Mouse (Mus musculus) heart, adult 2 months (tissue): ENCODE measurements around the gene Ctnna3. TPM values are rescaled to one million over a fixed set of nuclear protein-coding genes. Genes with fewer than 3 reads are reported as not detected.

Experiments used
- DNase-seq, 2 experiments: peaks; one replicate each; pipeline ENCODE4 v3.0.0; 2021
- H3K27ac ChIP-seq: fragments of 200-600 bp; 2 replicates; pipeline ENCODE4 v1.8.1; 2022
- H3K27me3 ChIP-seq: fragments of 200-500 bp; 2 replicates; pipeline ENCODE4 v1.6.1; 2012; ENCODE audit warnings: mild to moderate bottlenecking, low read length, inconsistent platforms, mixed read lengths; ENCODE audit not compliant: control insufficient read depth, insufficient read depth
- H3K36me3 ChIP-seq: fragments of 200-500 bp; 2 replicates; pipeline ENCODE4 v1.6.1; 2012; ENCODE audit warnings: low read length, inconsistent platforms; ENCODE audit not compliant: control insufficient read depth, insufficient read depth
- H3K4me1 ChIP-seq: fragments of 200-500 bp; 2 replicates; pipeline ENCODE4 v1.6.1; 2011; ENCODE audit warnings: low read length; ENCODE audit not compliant: control insufficient read depth, insufficient read depth
- H3K4me3 ChIP-seq: fragments of 200-600 bp; 2 replicates; pipeline ENCODE4 v1.8.1; 2022
- H3K79me2 ChIP-seq: fragments of 200-500 bp; replicated peaks from 2 replicates; pipeline ENCODE4 v1.6.1; 2012; ENCODE audit warnings: mild to moderate bottlenecking, inconsistent platforms, low read length, moderate library complexity, mixed read lengths; ENCODE audit not compliant: control insufficient read depth, insufficient read depth
- H3K9ac ChIP-seq: fragments of 200-500 bp; 2 replicates; pipeline ENCODE4 v1.6.1; 2012; ENCODE audit warnings: low read depth, mild to moderate bottlenecking, control low read depth, inconsistent platforms, low read length, mixed read lengths
- CTCF ChIP-seq: fragments of 200-600 bp; IDR thresholded peaks from 2 replicates; pipeline ENCODE4 v1.8.1; 2022; ENCODE audit warnings: antibody characterized with exemption, mild to moderate bottlenecking, moderate library complexity
- EP300 ChIP-seq: fragments of 200-500 bp; IDR thresholded peaks from 2 replicates; pipeline ENCODE4 v1.6.1; 2011; ENCODE audit warnings: low read depth, low read length, control low read depth; ENCODE audit not compliant: insufficient read depth
- POLR2A ChIP-seq: fragments of 200-500 bp; IDR thresholded peaks from 2 replicates; pipeline ENCODE4 v1.6.1; 2011; ENCODE audit warnings: mild to moderate bottlenecking, low read depth, low read length, control low read depth; ENCODE audit not compliant: insufficient read depth
- WGBS: fragments of 180-500 bp; shearing (Covaris S2); methylation state at CpG from one replicate; pipeline ENCODE4 v1.1.7; 2018; 5-methylcytosine and 5-hydroxymethylcytosine counted together
- intact Hi-C: fragments of 180-260 bp; cut with DNase I; formaldehyde crosslinking; loops from one replicate; pipeline ENCODE4 v1.15.1; 2025
- polyA plus RNA-seq: library from polyadenylated mRNA; depleted of rRNA; stranded (reverse); fragments of >200 nt; gene quantifications from 2 replicates; pipeline ENCODE4 v1.2.3, GENCODE M21; 2012
- total RNA-seq, 2 experiments: library from RNA; stranded (reverse); gene quantifications; 2 replicates each; pipeline ENCODE4 v1.2.3; 2021

The Ctnna3 gene
- total and polyA plus RNA-seq, 3 experiments = 6.4 to 54.6 (median 46.9) TPM

DNA sequence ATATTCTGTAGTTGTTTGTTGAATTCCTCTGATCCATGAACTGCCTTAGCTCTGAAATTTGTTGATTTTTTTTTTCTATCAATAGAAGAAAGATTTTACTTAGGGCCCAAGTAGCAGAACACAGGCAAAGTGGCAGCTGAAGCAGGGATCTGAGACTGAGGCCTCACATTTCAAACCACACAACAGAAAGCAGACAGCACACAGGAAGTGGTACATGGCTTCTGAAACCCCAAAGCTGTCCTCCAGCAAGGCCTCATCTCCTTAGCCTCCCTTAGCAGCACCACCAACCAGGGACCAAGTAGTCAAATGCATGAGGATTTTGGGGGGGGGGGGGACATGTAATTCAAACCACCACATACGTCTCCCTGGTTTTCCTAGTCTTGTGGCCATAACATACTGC is 204.0 kb downstream of the Ctnna3 start:
- Histone ChIP-seq H3K9ac (no peak overlapping the region), H3K27me3 (no peaks in the 10 kb centered on the region), H3K4me1 (no peaks in the 10 kb centered on the region), H3K4me3 (no peak overlapping the region), H3K27ac (no peak overlapping the region), H3K79me2 (no peaks in the 10 kb centered on the region), H3K36me3 (no peaks in the 10 kb centered on the region)
- no peak for TF ChIP-seq POLR2A
- no peak for TF ChIP-seq EP300
- TF ChIP-seq CTCF = no peak
- intact Hi-C loops = no loop called here
- no peak for DNase-seq
- WGBS = 75% methylated on average over 1 of the region's 1 CpGs

DNA sequence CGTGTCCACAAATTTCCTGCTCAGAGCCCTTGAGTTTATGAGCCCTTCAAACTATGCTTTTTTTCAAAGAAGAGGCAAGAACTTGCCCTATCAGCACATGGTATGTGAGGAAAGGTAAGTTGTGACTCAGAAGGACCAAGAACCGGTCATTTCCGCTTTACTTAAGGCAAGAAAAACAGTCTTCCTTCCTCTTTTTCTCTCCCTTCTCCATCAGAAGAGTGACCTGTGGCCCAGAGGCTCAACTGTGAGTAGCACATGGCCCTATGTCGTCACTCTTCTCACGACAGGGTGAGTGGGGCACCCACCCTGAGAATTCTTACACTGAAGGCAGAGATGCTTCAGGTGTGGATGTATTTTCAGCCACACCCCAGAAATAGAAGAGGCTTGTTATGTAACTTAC is 208.1 kb downstream of the Ctnna3 start:
- H3K9ac ChIP-seq = no peak overlapping the region
- WGBS = 61% methylated on average over 5 of the region's 5 CpGs
- no peaks in the 10 kb centered on the region for H3K79me2 ChIP-seq
- H3K36me3 ChIP-seq = no peaks in the 10 kb centered on the region
- intact Hi-C loops = no loop called here
- H3K27me3 ChIP-seq = no peaks in the 10 kb centered on the region
- TF ChIP-seq POLR2A (no peak), CTCF (no peak), EP300 (no peak)
- no peak overlapping the region for H3K27ac ChIP-seq
- no peak for DNase-seq
- H3K4me3 ChIP-seq = no peak overlapping the region
- no peaks in the 10 kb centered on the region for H3K4me1 ChIP-seq

DNA sequence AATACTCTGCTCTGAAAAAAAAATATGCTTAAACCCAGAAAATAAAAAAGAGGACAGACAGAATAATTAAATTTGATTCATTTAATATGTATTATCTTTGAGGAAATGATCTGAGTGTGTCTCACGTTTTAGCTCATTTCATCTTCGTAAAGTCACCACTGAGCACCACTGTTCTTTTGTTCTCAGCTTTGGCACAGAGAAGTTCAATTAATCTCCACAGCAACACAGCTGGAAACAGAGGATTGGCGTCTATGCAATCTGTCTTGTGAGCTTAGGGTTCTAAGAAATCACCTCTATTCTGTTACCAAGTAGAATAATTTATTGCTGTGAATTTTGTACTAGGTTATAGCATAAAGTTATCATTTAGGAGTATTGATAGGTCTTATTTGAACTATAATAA is 217.4 kb downstream of the Ctnna3 start:
- Histone ChIP-seq H3K27me3 (no peaks in the 10 kb centered on the region), H3K36me3 (no peaks in the 10 kb centered on the region), H3K9ac (no peak overlapping the region), H3K27ac (no peak overlapping the region), H3K4me3 (no peak overlapping the region), H3K4me1 (no peaks in the 10 kb centered on the region), H3K79me2 (no peaks in the 10 kb centered on the region)
- TF ChIP-seq CTCF (no peak), EP300 (no peak), POLR2A (no peak)
- no peak for DNase-seq
- WGBS = 65% methylated on average over 3 of the region's 3 CpGs
- intact Hi-C loops = no loop called here

DNA sequence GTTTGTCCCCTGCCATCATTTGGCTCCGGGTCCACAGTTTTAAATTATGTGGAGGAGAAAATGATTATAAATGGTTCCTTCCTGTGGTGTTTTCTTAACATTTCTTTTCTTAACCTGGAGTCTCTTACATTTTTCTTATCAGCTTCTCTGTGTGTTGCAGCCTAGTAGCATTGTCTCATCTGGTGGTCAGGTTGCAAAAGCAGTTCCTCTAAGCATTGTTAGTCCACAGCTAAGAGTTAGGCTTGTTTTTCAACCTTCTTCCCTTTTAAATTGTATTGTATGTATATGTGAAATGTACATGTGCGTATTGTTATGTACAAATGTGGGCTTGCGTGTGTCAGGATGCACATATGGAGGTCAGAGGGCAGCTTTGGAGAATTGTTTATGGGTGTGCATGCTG is 220.4 kb downstream of the Ctnna3 start:
- no peaks in the 10 kb centered on the region for H3K36me3 ChIP-seq
- H3K4me1 ChIP-seq = no peaks in the 10 kb centered on the region
- no peak overlapping the region for H3K9ac ChIP-seq
- no peaks in the 10 kb centered on the region for H3K79me2 ChIP-seq
- no peak for DNase-seq
- TF ChIP-seq EP300 = no peak
- no peak for TF ChIP-seq POLR2A
- TF ChIP-seq CTCF = no peak
- intact Hi-C loops = no loop called here
- 76% methylated on average over 3 of the region's 3 CpGs for WGBS
- H3K4me3 ChIP-seq = no peak overlapping the region
- H3K27me3 ChIP-seq = no peaks in the 10 kb centered on the region
- no peak overlapping the region for H3K27ac ChIP-seq

DNA sequence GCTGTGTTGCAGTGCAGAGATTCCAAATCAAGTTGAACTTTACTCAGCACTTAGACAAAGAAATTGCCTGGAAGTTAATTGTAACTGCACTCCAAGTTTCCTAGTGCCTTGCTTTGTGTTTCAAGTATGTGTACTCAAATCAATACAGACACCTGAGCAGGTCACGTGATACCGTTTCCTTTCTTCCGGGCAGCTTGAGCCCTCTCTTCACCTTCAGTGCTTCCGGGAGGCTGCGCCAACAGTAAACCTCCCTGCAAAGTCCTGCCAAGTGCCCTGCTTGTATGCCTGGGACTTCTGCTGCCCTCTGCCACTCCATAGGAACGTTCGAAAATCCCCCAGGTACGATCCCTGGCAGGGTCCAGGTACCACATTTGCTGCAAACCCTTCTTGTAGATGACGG is 223.0 kb downstream of the Ctnna3 start:
- H3K4me3 ChIP-seq = no peak overlapping the region
- 80% methylated on average over 9 of the region's 9 CpGs for WGBS
- H3K27ac ChIP-seq = no peak overlapping the region
- DNase-seq = no peak
- no peaks in the 10 kb centered on the region for H3K4me1 ChIP-seq
- no peaks in the 10 kb centered on the region for H3K27me3 ChIP-seq
- TF ChIP-seq EP300 = no peak
- TF ChIP-seq POLR2A = no peak
- no peak for TF ChIP-seq CTCF
- no peaks in the 10 kb centered on the region for H3K79me2 ChIP-seq
- H3K36me3 ChIP-seq = no peaks in the 10 kb centered on the region
- no peak overlapping the region for H3K9ac ChIP-seq
- intact Hi-C loops = no loop called here

DNA sequence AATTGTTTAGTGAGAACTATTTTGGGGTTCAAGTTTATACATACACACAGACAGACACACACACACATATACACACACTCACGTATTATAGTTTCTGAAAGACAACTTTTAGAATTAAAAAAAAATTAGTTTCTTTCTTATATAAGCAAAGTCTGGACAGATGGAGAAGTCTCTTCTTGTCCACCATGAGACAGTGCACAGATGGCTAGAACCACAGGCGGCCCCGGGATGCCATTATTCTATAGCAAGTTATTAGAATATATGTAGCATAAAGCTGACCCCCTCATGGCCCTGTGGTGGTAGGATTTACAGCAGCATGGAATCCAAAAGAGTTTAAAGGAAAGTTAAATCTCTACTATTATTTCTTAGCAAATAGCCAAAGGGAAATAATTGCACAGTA is 223.7 kb downstream of the Ctnna3 start:
- no peak for DNase-seq
- TF ChIP-seq POLR2A (no peak), CTCF (no peak), EP300 (no peak)
- Histone ChIP-seq H3K9ac (no peak overlapping the region), H3K4me3 (no peak overlapping the region), H3K4me1 (no peaks in the 10 kb centered on the region), H3K27ac (no peak overlapping the region), H3K79me2 (no peaks in the 10 kb centered on the region), H3K36me3 (no peaks in the 10 kb centered on the region), H3K27me3 (no peaks in the 10 kb centered on the region)
- intact Hi-C loops = no loop called here
- 92% methylated on average over 3 of the region's 3 CpGs for WGBS

DNA sequence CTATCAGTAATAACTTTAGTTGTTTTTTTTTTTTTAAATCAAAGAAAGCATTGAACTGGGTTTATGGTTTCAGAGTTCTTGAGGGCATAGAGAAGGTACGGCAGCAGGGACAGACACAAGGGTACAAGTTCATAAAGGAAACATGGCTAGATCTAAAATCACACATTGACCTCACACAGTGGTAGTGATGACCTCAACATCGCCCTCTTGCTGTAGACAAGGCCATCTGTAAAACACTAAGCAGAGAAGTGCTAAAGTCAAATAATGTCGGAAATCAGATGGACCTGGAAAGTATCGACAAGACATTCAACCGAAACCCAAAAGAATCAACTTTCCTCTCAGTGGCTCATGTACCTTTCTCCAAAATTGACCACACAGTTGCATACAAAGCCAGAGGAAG is 224.7 kb downstream of the Ctnna3 start:
- no peak overlapping the region for H3K4me3 ChIP-seq
- DNase-seq = no peak
- H3K27ac ChIP-seq = no peak overlapping the region
- intact Hi-C loops = no loop called here
- H3K27me3 ChIP-seq = no peaks in the 10 kb centered on the region
- no peaks in the 10 kb centered on the region for H3K79me2 ChIP-seq
- no peak overlapping the region for H3K9ac ChIP-seq
- H3K4me1 ChIP-seq = no peaks in the 10 kb centered on the region
- H3K36me3 ChIP-seq = no peaks in the 10 kb centered on the region
- 88% methylated on average over 5 of the region's 5 CpGs for WGBS
- TF ChIP-seq EP300 (no peak), POLR2A (no peak), CTCF (no peak)
